Mouse (Mus musculus): ENCODE measurements around the gene Slc26a1. TPM values are rescaled to one million over a fixed set of nuclear protein-coding genes. Genes with fewer than 3 reads are reported as not detected.

Slc26a1 gene
- polyA plus RNA-seq, 1 experiment from 2014 or later = 0.62 TPM

DNA sequence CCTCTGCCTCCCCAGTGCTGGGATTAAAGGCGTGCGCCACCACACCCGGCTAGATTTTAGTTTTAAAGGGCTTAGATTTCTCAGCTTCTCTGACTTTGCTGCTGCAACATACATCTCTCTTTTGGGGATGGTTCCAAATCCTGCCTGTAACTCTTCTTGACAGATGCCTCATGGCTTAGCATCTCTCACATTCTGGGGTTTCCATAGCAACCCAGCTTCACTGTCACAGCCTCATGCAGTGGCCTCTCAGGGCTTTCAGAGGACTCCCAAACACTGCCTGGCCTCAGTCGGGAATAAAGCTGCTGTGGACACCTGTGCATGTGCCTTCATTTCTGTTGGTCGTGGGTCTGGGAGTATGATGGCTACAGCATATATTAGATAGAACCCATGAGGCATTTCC lies 13.7 kb upstream of the Slc26a1 start:
- no peak overlapping the region for H3K27ac ChIP-seq (replicated peaks)
- H3K4me1 ChIP-seq = peaks cover 24% of the 10 kb centered on the region
- H3K9ac ChIP-seq = no peak overlapping the region
- no peaks in the 10 kb centered on the region for H3K9me3 ChIP-seq
- no peak for ATAC-seq (ENCODE audit: extremely low read depth, insufficient number of reproducible peaks, low FRiP score, low TSS enrichment)
- H3K27me3 ChIP-seq (replicated peaks) = no peaks in the 10 kb centered on the region
- no peak overlapping the region for H3K4me3 ChIP-seq
- H3K4me2 ChIP-seq = no peak overlapping the region
- peaks cover 11% of the 10 kb centered on the region for H3K36me3 ChIP-seq
- 72% methylated on average over 5 of the region's 5 CpGs for WGBS

DNA sequence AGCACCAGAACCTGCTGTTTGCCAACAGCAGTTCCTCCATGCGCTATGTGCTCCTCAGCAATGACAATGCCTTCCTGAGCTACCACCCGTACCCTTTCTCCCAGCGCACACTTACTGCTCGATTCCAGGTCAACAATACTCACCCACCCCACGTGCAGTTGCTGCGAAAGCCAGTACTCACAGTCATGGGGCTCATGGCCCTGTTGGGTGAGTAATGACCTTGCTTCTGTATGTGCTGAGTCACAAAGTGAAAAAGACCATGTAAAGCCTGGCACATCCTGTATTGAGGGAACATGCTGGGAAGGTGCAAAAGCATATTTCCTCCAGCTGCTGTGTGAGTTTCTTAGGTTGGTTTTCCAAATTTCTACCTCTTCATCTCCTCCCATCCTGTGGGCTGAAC lies 5.5 kb upstream of the Slc26a1 start:
- no peak for ATAC-seq (ENCODE audit: extremely low read depth, insufficient number of reproducible peaks, low FRiP score, low TSS enrichment)
- H3K27ac ChIP-seq (replicated peaks) = no peak overlapping the region
- H3K4me3 ChIP-seq = no peak overlapping the region
- peaks cover 19% of the 10 kb centered on the region for H3K36me3 ChIP-seq
- no peaks in the 10 kb centered on the region for H3K9me3 ChIP-seq
- H3K4me2 ChIP-seq = no peak overlapping the region
- 92% methylated on average over 6 of the region's 6 CpGs for WGBS
- peaks cover 17% of the 10 kb centered on the region for H3K4me1 ChIP-seq
- H3K27me3 ChIP-seq (replicated peaks) = no peaks in the 10 kb centered on the region
- no peak overlapping the region for H3K9ac ChIP-seq

DNA sequence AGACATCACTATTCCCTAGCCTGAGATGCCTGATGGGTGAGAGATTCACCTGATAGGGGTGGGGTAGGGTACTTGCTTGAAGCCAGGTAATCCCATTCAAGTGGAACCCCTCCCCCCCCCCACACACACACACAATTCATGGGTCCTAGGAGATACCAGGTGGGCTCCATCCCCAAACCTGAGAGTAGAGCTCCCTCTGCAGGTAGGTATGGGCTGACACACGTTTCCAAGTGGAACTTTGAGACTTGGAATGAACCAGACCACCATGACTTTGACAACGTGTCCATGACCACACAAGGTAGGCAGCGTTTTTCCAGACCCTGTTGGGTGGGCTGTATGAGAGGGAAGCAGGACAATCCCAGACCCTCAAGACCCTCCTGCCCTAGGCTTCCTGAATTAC lies 4.5 kb upstream of the Slc26a1 start:
- 44% methylated on average over 3 of the region's 3 CpGs for WGBS
- H3K27me3 ChIP-seq (replicated peaks) = no peaks in the 10 kb centered on the region
- no peak overlapping the region for H3K9ac ChIP-seq
- no peak overlapping the region for H3K4me3 ChIP-seq
- H3K36me3 ChIP-seq = peaks cover 16% of the 10 kb centered on the region
- H3K4me1 ChIP-seq = peaks cover 17% of the 10 kb centered on the region
- no peak for ATAC-seq (ENCODE audit: extremely low read depth, insufficient number of reproducible peaks, low FRiP score, low TSS enrichment)
- no peaks in the 10 kb centered on the region for H3K9me3 ChIP-seq
- no peak overlapping the region for H3K27ac ChIP-seq (replicated peaks)
- H3K4me2 ChIP-seq = no peak overlapping the region

DNA sequence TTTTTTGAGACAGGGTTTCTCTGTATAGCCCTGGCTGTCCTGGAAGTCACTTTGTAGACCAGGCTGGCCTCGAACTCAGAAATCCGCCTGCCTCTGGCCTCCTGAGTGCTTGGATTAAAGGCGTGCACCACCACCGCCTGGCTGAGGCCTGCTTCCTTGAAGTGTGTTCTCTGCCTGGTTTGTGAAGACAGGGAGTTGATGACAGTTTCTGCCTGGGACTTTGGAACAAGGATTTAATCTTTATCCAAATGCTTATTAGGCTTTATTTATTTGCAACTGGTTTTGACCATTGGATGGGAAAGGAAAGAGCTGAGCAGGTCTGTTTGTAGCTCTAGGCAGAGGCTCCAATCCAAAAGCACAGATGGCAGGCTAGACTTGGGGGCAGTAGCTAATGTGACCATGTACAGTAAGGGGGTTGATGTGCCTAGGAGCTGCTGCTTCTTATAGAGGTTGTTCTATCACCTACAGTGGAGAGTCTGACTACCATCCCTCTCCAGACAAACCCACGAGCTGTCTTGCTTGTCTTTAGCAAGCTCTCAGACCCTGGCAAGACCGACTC lies 3.0 kb upstream of the Slc26a1 start:
- Histone ChIP-seq H3K9ac (no peak overlapping the region), H3K4me1 (peaks cover 17% of the 10 kb centered on the region), H3K36me3 (peaks cover 15% of the 10 kb centered on the region), H3K27me3 (replicated peaks) (no peaks in the 10 kb centered on the region), H3K4me2 (no peak overlapping the region), H3K4me3 (no peak overlapping the region), H3K9me3 (no peaks in the 10 kb centered on the region), H3K27ac (replicated peaks) (no peak overlapping the region)
- no peak for ATAC-seq (ENCODE audit: extremely low read depth, insufficient number of reproducible peaks, low FRiP score, low TSS enrichment)
- 86% methylated on average over 6 of the region's 6 CpGs for WGBS

DNA sequence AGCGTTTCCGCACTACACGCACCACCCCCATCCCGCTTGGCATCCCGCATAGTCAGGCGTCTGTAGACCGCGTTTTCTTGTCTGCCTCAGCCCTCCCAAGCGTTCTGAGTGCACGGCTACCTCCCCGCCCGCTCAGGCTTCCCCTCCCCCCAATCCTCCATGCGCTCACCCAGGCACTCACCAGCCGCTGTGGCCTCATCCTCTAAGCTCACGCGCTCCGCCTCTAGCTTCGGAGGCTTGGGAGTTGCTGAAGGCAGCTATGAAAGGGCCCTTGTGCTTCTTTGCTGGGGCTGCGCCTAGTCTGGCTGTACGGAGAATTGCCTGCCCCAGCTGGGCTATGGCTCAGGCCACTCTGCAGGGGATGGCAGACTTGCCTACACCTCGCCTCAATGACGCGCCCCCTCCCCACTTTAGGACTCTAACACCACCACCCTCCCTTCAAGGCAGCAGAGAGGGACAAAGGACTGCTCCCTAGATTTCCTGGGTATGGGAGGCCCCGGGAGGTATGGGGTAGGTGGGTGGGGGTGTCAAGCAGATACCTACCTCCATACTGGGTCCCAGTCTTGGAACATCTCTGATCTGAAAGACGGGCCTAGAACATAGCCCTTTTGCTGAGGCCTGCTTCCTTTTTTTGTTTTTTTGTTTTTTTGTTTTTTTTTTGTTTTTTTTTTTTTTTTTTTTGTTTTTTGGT lies 2.4 kb upstream of the Slc26a1 start:
- H3K27me3 ChIP-seq (replicated peaks) = no peaks in the 10 kb centered on the region
- H3K4me1 ChIP-seq = peaks cover 17% of the 10 kb centered on the region
- H3K4me2 ChIP-seq = peak overlapping the region; percentile 75
- WGBS = 5% methylated on average over 25 of the region's 25 CpGs
- ATAC-seq (ENCODE audit: extremely low read depth, insufficient number of reproducible peaks, low FRiP score, low TSS enrichment) = peak; percentile 47; the same call in 1 of the 2 replicates
- H3K27ac ChIP-seq (replicated peaks) = peak overlapping the region; percentile 77
- peak overlapping the region; percentile 76 for H3K9ac ChIP-seq
- H3K9me3 ChIP-seq = no peaks in the 10 kb centered on the region
- H3K4me3 ChIP-seq = peak overlapping the region; percentile 50
- H3K36me3 ChIP-seq = peaks cover 15% of the 10 kb centered on the region

DNA sequence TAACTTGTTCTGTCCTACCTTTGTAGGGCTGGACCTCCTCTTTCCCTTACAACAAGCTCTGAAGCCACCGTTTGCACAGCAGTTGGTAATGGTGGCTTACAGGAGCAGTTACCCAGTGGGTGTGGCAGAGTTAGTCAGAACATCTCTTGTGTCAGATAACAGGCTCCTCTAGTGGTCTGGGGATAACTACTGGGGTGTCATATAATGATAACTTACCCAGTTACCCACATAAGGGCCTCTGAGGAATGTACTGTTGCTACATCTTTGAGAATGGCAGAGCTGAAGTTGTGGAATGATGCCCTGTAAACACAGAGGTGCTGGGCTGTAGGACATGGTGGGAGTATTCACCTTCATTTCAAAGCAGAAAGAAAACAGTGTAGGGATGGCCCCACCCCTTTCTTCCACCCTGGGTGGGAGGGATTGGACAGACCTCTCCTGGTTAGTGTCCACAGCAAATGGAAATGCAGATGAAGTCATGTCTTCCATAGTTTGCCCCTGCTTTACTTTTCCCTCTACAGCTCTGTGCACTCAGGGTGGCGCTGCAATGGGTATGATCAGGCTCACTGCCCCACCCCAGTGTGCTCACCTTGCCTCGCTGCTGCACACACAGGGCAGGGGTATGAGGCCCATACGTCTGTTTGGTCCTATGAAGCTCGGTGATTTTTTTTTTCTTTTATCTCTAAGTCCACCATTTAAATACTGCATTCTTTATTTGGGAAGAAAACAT lies 1.6 kb upstream of the Slc26a1 start:
- Histone ChIP-seq H3K4me2 (peak overlapping the region; percentile 75), H3K4me3 (peak overlapping the region; percentile 50), H3K4me1 (peaks cover 17% of the 10 kb centered on the region), H3K27ac (replicated peaks) (peak overlapping the region; percentile 77), H3K27me3 (replicated peaks) (no peaks in the 10 kb centered on the region), H3K9me3 (no peaks in the 10 kb centered on the region), H3K9ac (peak overlapping the region; percentile 76), H3K36me3 (peaks cover 22% of the 10 kb centered on the region)
- WGBS = 13% methylated on average over 5 of the region's 5 CpGs
- peak; percentile 9; the same call in 1 of the 2 replicates for ATAC-seq (ENCODE audit: extremely low read depth, insufficient number of reproducible peaks, low FRiP score, low TSS enrichment)

DNA sequence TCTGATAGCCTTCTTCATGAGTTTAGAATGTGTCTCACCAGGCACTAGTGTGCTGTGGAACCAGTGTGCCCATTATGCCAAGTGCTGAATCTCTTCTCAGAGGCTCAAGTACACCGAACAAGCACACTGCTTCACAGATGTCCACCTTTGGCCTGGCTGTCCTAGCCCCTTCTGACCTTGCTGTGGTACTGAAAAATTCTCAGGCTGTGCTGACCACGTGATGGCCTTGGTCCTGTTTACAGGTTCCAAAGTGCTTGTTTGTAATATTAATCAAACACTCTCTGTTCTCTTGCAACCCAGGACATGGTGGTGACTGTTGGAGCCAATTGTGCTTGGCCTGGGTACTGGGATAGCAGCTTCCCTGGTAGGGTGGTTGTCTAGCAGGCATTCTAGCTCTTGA lies 745 bp downstream of the Slc26a1 start:
- ATAC-seq (ENCODE audit: extremely low read depth, insufficient number of reproducible peaks, low FRiP score, low TSS enrichment) = no peak
- H3K9ac ChIP-seq = no peak overlapping the region
- WGBS = 75% methylated on average over 2 of the region's 2 CpGs

DNA sequence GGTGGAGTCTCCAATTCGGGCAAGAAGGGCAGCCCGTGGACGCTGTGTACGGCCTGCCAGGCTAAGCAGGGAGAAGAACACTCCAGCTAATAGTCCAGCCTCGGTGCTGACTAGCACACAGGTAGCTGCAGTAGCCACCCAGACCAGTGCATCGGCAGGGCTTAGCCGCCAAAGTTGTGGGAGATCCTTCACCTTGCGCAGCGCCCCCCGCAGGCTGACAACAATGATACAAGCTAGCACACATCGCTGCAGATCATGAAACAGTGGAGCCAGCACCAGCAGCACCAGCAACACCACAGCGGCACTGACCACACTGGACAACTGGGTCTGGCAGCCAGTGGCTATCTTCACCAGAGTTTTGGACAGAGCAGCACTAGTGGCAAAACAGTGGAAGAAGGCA lies 3.6 kb downstream of the Slc26a1 start:
- 89% methylated on average over 12 of the region's 12 CpGs for WGBS

More for the DNA sequence above, 745 bp downstream of the Slc26a1 start:
- Histone ChIP-seq H3K27ac (replicated peaks) (no peak overlapping the region), H3K27me3 (replicated peaks) (no peaks in the 10 kb centered on the region), H3K9me3 (no peaks in the 10 kb centered on the region), H3K4me2 (no peak overlapping the region), H3K36me3 (peaks cover 31% of the 10 kb centered on the region), H3K4me3 (no peak overlapping the region), H3K4me1 (peaks cover 28% of the 10 kb centered on the region)

DNA sequence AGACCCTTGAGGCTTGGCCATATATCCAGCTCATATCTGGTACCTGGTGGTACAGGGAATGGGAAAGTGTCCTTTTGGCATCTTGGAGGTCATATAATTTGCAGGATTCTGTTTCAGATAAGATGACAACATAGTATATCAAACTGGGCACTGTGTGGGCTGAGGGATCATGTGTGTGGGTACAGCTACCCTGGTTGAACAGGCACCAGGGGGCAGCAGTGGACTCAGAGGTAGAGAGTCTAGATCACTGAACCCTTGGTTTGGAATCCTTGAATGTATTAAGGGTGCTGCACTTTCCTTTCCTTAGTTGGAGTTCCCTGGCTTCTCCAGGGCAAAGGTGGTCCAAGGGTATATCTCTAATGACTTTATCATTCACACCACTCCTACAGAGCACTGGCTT lies 4.6 kb downstream of the Slc26a1 start:
- Histone ChIP-seq H3K36me3 (peaks cover 31% of the 10 kb centered on the region), H3K4me1 (peaks cover 20% of the 10 kb centered on the region), H3K27me3 (replicated peaks) (no peaks in the 10 kb centered on the region), H3K27ac (replicated peaks) (no peak overlapping the region), H3K4me2 (no peak overlapping the region), H3K9ac (no peak overlapping the region), H3K9me3 (no peaks in the 10 kb centered on the region), H3K4me3 (no peak overlapping the region)
- no peak for ATAC-seq (ENCODE audit: extremely low read depth, insufficient number of reproducible peaks, low FRiP score, low TSS enrichment)

More for the DNA sequence above, 3.6 kb downstream of the Slc26a1 start:
- Histone ChIP-seq H3K4me2 (no peak overlapping the region), H3K4me1 (peaks cover 24% of the 10 kb centered on the region), H3K27ac (replicated peaks) (no peak overlapping the region), H3K4me3 (no peak overlapping the region), H3K9ac (no peak overlapping the region), H3K27me3 (replicated peaks) (no peaks in the 10 kb centered on the region), H3K36me3 (peaks cover 31% of the 10 kb centered on the region), H3K9me3 (no peaks in the 10 kb centered on the region)
- ATAC-seq (ENCODE audit: extremely low read depth, insufficient number of reproducible peaks, low FRiP score, low TSS enrichment) = no peak

DNA sequence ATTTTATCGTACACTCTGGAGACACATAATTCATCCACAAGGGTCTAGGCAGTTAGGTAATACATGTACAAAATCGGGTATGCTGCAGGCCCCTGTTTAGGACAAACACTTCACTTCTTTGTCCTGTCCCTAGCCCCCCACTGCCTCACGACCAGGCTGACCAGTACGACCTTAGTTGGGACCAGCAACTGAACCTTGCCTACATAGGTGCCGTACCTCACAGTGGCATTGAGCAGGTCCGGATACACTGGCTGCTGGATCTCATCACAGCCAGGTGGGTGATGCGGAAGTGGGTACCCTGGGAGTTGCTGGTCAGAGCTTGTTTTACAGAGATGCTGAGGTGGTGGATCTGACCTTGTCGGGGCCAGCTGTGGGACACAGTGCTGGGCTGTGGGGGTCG lies 5.4 kb downstream of the Slc26a1 start:
- no peak for ATAC-seq (ENCODE audit: extremely low read depth, insufficient number of reproducible peaks, low FRiP score, low TSS enrichment)
- Histone ChIP-seq H3K36me3 (peaks cover 31% of the 10 kb centered on the region), H3K9ac (peak overlapping the region; percentile 87), H3K4me3 (peak overlapping the region; percentile 66), H3K4me1 (peaks cover 20% of the 10 kb centered on the region), H3K27ac (replicated peaks) (peak overlapping the region; percentile 88), H3K27me3 (replicated peaks) (peaks cover 5% of the 10 kb centered on the region), H3K4me2 (peak overlapping the region; percentile 80), H3K9me3 (no peaks in the 10 kb centered on the region)
- WGBS = 81% methylated on average over 9 of the region's 9 CpGs

DNA sequence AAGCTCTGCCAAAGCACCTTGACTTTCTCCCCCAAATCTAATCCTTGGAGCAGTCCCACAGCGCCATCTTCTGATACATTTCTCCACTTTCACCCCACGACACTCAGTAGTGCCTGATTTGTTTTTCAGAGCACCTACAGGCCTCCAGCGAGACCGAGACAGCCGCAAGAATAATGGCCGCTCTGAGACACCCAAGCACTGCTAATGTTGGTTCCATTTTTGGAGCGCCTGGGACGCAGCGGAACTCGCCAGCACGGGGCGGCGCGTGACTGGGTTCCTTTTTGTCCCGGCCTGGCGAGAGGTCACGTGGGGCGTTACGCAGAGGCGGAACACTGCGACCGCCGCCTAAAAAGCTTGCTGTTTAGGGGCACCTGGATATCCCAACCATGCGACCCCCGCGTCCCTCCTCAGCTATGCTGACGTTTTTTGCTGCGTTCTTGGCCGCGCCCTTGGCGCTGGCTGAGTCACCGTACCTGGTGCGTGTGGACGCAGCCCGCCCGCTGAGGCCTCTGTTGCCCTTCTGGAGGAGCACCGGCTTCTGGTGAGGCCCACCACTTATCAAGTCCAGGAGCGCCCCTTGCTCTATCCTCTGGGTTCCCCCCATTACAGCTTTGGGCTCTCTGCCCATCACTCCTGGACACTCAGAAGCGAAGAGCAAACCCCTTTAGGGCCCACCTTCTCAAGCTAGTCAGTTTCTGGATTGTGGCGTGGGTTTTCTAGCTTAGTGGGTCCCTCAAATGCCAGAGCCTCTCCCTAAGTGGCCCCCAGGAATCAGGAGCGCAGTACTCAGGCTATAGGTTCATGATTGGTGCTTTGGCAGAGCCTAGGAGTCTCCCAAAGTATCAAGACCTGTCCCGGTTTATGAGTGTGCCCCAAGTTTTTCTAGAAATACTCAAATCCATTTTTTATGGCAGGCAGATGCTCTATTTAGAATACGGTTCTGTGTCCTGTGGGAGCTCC lies 6.1 kb downstream of the Slc26a1 start, which contains the start of gene Dgkq:
Gene Dgkq, minus strand, starts transcription at position 696 of the 960 bp plus-strand sequence.
- H3K4me3 ChIP-seq = peak within 1 kb of the TSS; percentile 66

More for the DNA sequence above, 6.1 kb downstream of the Slc26a1 start, which contains the start of gene Dgkq:
- peak; percentile 67 for ATAC-seq (ENCODE audit: extremely low read depth, insufficient number of reproducible peaks, low FRiP score, low TSS enrichment)
- Histone ChIP-seq H3K27ac (replicated peaks) (peak within 1 kb of the TSS; percentile 88), H3K9ac (peak within 1 kb of the TSS; percentile 87), H3K36me3 (peaks cover 31% of the 10 kb centered on the region), H3K4me2 (peak within 1 kb of the TSS; percentile 80), H3K9me3 (no peaks in the 10 kb centered on the region), H3K27me3 (replicated peaks) (peaks cover 12% of the 10 kb centered on the region), H3K4me1 (peaks cover 20% of the 10 kb centered on the region)
- 6% methylated on average over 43 of the region's 43 CpGs for WGBS
